Mouse (Mus musculus): ENCODE measurements at regions not wholly inside any gene's neighbourhood (a gene's known extent, or its start where the extent isn't known, plus 50 kb on each side); places are given as distances from the start of the nearest gene placed in this dataset.

GRCm38 (mm10) chr7:77338630-77339029 is 1108.9 kb downstream of the Agbl1 start:
- no peaks in the 10 kb centered on the region for H3K36me3 ChIP-seq
- no peak overlapping the region for H3K4me2 ChIP-seq
- H3K27ac ChIP-seq = no peak overlapping the region
- H3K4me1 ChIP-seq (replicated peaks) = no peaks in the 10 kb centered on the region
- 82% methylated on average over 4 of the region's 4 CpGs for WGBS
- H3K4me3 ChIP-seq = no peak overlapping the region
- H3K27me3 ChIP-seq = no peaks in the 10 kb centered on the region
- no peak for ATAC-seq (replicated peaks; ENCODE audit: insufficient number of reproducible peaks, insufficient read depth, low FRiP score, low read depth)
- H3K9me3 ChIP-seq (replicated peaks) = no peaks in the 10 kb centered on the region
- H3K9ac ChIP-seq = no peak overlapping the region

Measured in heart, embryonic 15.5 days (tissue).